8 mouse cellular contexts compared by ENCODE assay signal in the genomic region with DNA sequence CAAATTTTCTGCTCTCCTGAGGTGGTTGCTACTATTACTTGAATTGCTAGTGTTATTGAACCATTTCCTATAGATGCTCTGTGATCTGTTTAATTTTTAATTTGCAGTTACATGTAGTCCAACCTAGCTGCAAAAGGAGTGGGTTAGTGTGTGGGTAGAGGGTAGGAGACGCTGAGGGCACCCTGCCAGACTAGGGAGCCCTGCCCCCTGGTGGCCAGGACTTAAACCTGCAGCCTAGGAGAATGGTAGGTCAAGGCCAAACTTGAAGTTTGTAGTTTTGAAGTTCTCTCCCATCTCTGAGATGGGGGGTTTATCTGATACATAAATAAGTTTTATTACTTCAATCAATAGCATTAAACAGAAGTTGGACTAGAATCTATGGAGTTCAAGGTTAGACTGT. TPM values are rescaled to one million over a fixed set of nuclear protein-coding genes. Genes with fewer than 3 reads are reported as not detected.
DNase-seq lines count a peak whose midpoint lies in the region; ATAC-seq and TF ChIP-seq lines count a peak whose summit lies in the region.

No protein-coding gene starts in this region.

- H3K27ac ChIP-seq in hindbrain, embryonic 16.5 days (ENCODE audit: low read depth, low read length), result no peak overlapping the region
- H3K27ac ChIP-seq in lung, embryonic 16.5 days (ENCODE audit: low read length), result no peak overlapping the region
- H3K27ac ChIP-seq in small intestine, adult 2 months (ENCODE audit: insufficient read depth, low read depth, low read length), result no peak overlapping the region

- no peaks in the 10 kb centered on the region for H3K9me3 ChIP-seq in hindbrain, embryonic 16.5 days (ENCODE audit: control insufficient read depth, low read length)
- H3K9me3 ChIP-seq in lung, embryonic 16.5 days (ENCODE audit: control insufficient read depth, low read length), result no peaks in the 10 kb centered on the region

- peak; percentile 63 for DNase-seq in gastrocnemius, adult 18-20 months (ENCODE audit: low spot score)
- no peak for DNase-seq in gastrocnemius, adult 8-10 months (ENCODE audit: low spot score in 2 of 2)
- DNase-seq in brain, embryonic 14.5 days (ENCODE audit: low read depth), result peak; percentile 79

- TF ChIP-seq POLR2A in brain, embryonic 14.5 days (IDR thresholded peaks at IDR 0.05; ENCODE audit: borderline replicate concordance, extremely low read depth, insufficient read depth, insufficient read length, poor library complexity, severe bottlenecking), result no peak
- TF ChIP-seq POLR2A in small intestine, adult 2 months (IDR thresholded peaks at IDR 0.05; ENCODE audit: low read depth, low read length), result no peak

- no peaks in the 10 kb centered on the region for H3K79me3 ChIP-seq in C2C12 (ENCODE audit: low read depth)

- peaks cover 10% of the 10 kb centered on the region for H3K4me1 ChIP-seq in hindbrain, embryonic 16.5 days (ENCODE audit: control insufficient read depth, insufficient read depth, low read depth, low read length)
- no peaks in the 10 kb centered on the region for H3K4me1 ChIP-seq in lung, embryonic 16.5 days (replicated peaks; ENCODE audit: control insufficient read depth, insufficient read depth, low read length)
- no peaks in the 10 kb centered on the region for H3K4me1 ChIP-seq in small intestine, adult 2 months (ENCODE audit: control insufficient read depth, insufficient read depth, insufficient read length, low read length)

- H3K79me2 ChIP-seq in C2C12 (ENCODE audit: control insufficient read depth, insufficient read depth), result no peaks in the 10 kb centered on the region

- no peak overlapping the region for H3ac ChIP-seq in C2C12 (ENCODE audit: control insufficient read depth, insufficient read length, low read depth)

- peaks cover 67% of the 10 kb centered on the region for H3K27me3 ChIP-seq in C2C12 (ENCODE audit: control insufficient read depth, insufficient read depth, insufficient read length)
- no peaks in the 10 kb centered on the region for H3K27me3 ChIP-seq in hindbrain, embryonic 16.5 days (replicated peaks; ENCODE audit: control insufficient read depth, insufficient read depth, low read length)
- no peaks in the 10 kb centered on the region for H3K27me3 ChIP-seq in lung, embryonic 16.5 days (ENCODE audit: control insufficient read depth, insufficient read depth, low read depth, low read length)
- peaks cover 13% of the 10 kb centered on the region for H3K27me3 ChIP-seq in small intestine, adult 2 months (ENCODE audit: control insufficient read depth, insufficient read depth, low read length)

- ATAC-seq in erythroid progenitor cell, adult 5-6 weeks (replicated peaks; ENCODE audit: low FRiP score, poor library complexity, severe bottlenecking), result peak; percentile 68
- peak; percentile 58 for ATAC-seq in hindbrain, embryonic 16.5 days
- peak; percentile 71; the same call in 1 of the 2 replicates for ATAC-seq in lung, embryonic 16.5 days (ENCODE audit: low read depth)

- no peaks in the 10 kb centered on the region for H3K36me3 ChIP-seq in C2C12 (ENCODE audit: control insufficient read depth, insufficient read depth)
- no peaks in the 10 kb centered on the region for H3K36me3 ChIP-seq in hindbrain, embryonic 16.5 days (ENCODE audit: control insufficient read depth, insufficient read depth, low read length)
- no peaks in the 10 kb centered on the region for H3K36me3 ChIP-seq in lung, embryonic 16.5 days (ENCODE audit: control insufficient read depth, insufficient read depth, low read length)
- no peaks in the 10 kb centered on the region for H3K36me3 ChIP-seq in small intestine, adult 2 months (ENCODE audit: control insufficient read depth, insufficient read depth, low read length)

- H3K4me2 ChIP-seq in hindbrain, embryonic 16.5 days (ENCODE audit: low read length), result no peak overlapping the region
- H3K4me2 ChIP-seq in lung, embryonic 16.5 days (ENCODE audit: low read depth, low read length), result no peak overlapping the region

- TF ChIP-seq CTCF in C2C12 (IDR thresholded peaks at IDR 0.05; ENCODE audit: control insufficient read depth, insufficient read depth, insufficient read length), result peak; percentile 66
- TF ChIP-seq CTCF in brain, embryonic 14.5 days (IDR thresholded peaks at IDR 0.05; ENCODE audit: borderline replicate concordance, extremely low read depth, insufficient read depth, insufficient read length), result peak; percentile 94
- peak; percentile 80 for TF ChIP-seq CTCF in small intestine, adult 2 months (IDR thresholded peaks at IDR 0.05; ENCODE audit: extremely low read depth, insufficient read length, insufficient replicate concordance, low read depth, low read length)

- H3K9ac ChIP-seq in hindbrain, embryonic 16.5 days (ENCODE audit: low read depth, low read length), result no peak overlapping the region
- no peak overlapping the region for H3K9ac ChIP-seq in lung, embryonic 16.5 days (ENCODE audit: low read length)

- 0% methylated on average over 1 of the region's 1 CpGs for WGBS in hindbrain, embryonic 16.5 days
- 6% methylated on average over 1 of the region's 1 CpGs for WGBS in lung, embryonic 16.5 days
- 3% methylated on average over 1 of the region's 1 CpGs for WGBS in small intestine, adult 2 months

- no peak overlapping the region for H3K4me3 ChIP-seq in C2C12 (ENCODE audit: insufficient read depth, poor library complexity, severe bottlenecking)
- H3K4me3 ChIP-seq in hindbrain, embryonic 16.5 days (ENCODE audit: low read length), result no peak overlapping the region
- no peak overlapping the region for H3K4me3 ChIP-seq in lung, embryonic 16.5 days (ENCODE audit: low read length)
- no peak overlapping the region for H3K4me3 ChIP-seq in small intestine, adult 2 months (ENCODE audit: low read depth, low read length)

TF ChIP-seq in C2C12, 6 proteins besides CTCF, POLR2A, EP300 and RAD21:
- no peak for TF ChIP-seq CEBPB (IDR thresholded peaks at IDR 0.05; ENCODE audit: low read depth)
- no peak for TF ChIP-seq FOSL1 (IDR thresholded peaks at IDR 0.05; ENCODE audit: insufficient read depth, low read length, poor library complexity, severe bottlenecking)
- no peak for TF ChIP-seq MYOG (IDR thresholded peaks at IDR 0.05; ENCODE audit: control insufficient read depth, extremely low read depth, insufficient read length)
- TF ChIP-seq USF1 (IDR thresholded peaks at IDR 0.05; ENCODE audit: low read depth), result no peak
- no peak for TF ChIP-seq MYOD1 (IDR thresholded peaks at IDR 0.05; ENCODE audit: control insufficient read depth, insufficient read length, low read depth)
- no peak for TF ChIP-seq MAX (IDR thresholded peaks at IDR 0.05)

RNA-seq across cellular contexts. Expression of a gene that starts 16.5 kb away (rescaled TPM):
- under 1 TPM; 0.05 to 0.17 TPM for total RNA-seq in gastrocnemius, adult 18-20 months (2021)
- under 1 TPM in 2 of 4 experiments, not detected in 2; 0.04 to 0.05 TPM for total RNA-seq in gastrocnemius, adult 8-10 months (2022)
- polyA plus RNA-seq in C2C12 (2012; fragmentation: generic; extraction: Trizol), result not detected
- polyA plus RNA-seq in brain, embryonic 14.5 days (2012; rRNA removed), result 3.2 and 5.9 TPM in 2 replicates
- total RNA-seq in erythroid progenitor cell, adult 5-6 weeks (2015; ENCODE audit: low replicate concordance), result 8.8 and 13.0 TPM in 2 replicates
- 1.5 and 1.9 TPM in 2 replicates for total RNA-seq in erythroid progenitor cell, adult 5-6 weeks (2017; ENCODE audit: low replicate concordance)
- polyA plus RNA-seq in hindbrain, embryonic 16.5 days (2015; fragmentation: Nextera tagmentation; extraction: Ambion mirVana), result 3.5 and 3.9 TPM in 2 replicates
- polyA plus RNA-seq in lung, embryonic 16.5 days (2015; fragmentation: Nextera tagmentation; extraction: Ambion mirVana), result 0.15 and 0.20 TPM in 2 replicates
- 0.44 and 0.65 TPM in 2 replicates for polyA plus RNA-seq in small intestine, adult 2 months (2012; rRNA removed)

RNA-seq across cellular contexts. Expression of a gene that starts 18.8 kb away (rescaled TPM):
- total RNA-seq in gastrocnemius, adult 18-20 months (2021), result 1 to 10 TPM; 3.0 to 3.3 TPM
- total RNA-seq in gastrocnemius, adult 8-10 months (2022), result 1 to 10 TPM; 3.2 to 3.4 (median 3.2) TPM
- polyA plus RNA-seq in C2C12 (2012; fragmentation: generic; extraction: Trizol), result 3.8 TPM
- 9.4 and 9.8 TPM in 2 replicates for polyA plus RNA-seq in brain, embryonic 14.5 days (2012; rRNA removed)
- total RNA-seq in erythroid progenitor cell, adult 5-6 weeks (2015; ENCODE audit: low replicate concordance), result 10.9 and 11.9 TPM in 2 replicates
- total RNA-seq in erythroid progenitor cell, adult 5-6 weeks (2017; ENCODE audit: low replicate concordance), result 8.7 and 13.2 TPM in 2 replicates
- 3.1 and 3.9 TPM in 2 replicates for polyA plus RNA-seq in hindbrain, embryonic 16.5 days (2015; fragmentation: Nextera tagmentation; extraction: Ambion mirVana)
- polyA plus RNA-seq in lung, embryonic 16.5 days (2015; fragmentation: Nextera tagmentation; extraction: Ambion mirVana), result 5.0 and 6.2 TPM in 2 replicates
- polyA plus RNA-seq in small intestine, adult 2 months (2012; rRNA removed), result 3.5 and 4.8 TPM in 2 replicates

RNA-seq across cellular contexts. Expression of a gene that starts 28.4 kb away (rescaled TPM):
- not detected for total RNA-seq in gastrocnemius, adult 18-20 months (2021)
- not detected for total RNA-seq in gastrocnemius, adult 8-10 months (2022)
- 0.06 TPM for polyA plus RNA-seq in C2C12 (2012; fragmentation: generic; extraction: Trizol)
- 6.9 and 8.0 TPM in 2 replicates for polyA plus RNA-seq in brain, embryonic 14.5 days (2012; rRNA removed)
- not detected in 2 replicates for total RNA-seq in erythroid progenitor cell, adult 5-6 weeks (2015; ENCODE audit: low replicate concordance)
- 2.5 TPM in 1 of 2 replicates, not detected in the other for total RNA-seq in erythroid progenitor cell, adult 5-6 weeks (2017; ENCODE audit: low replicate concordance)
- 4.9 and 5.6 TPM in 2 replicates for polyA plus RNA-seq in hindbrain, embryonic 16.5 days (2015; fragmentation: Nextera tagmentation; extraction: Ambion mirVana)
- not detected in 2 replicates for polyA plus RNA-seq in lung, embryonic 16.5 days (2015; fragmentation: Nextera tagmentation; extraction: Ambion mirVana)
- 0.25 TPM in 1 of 2 replicates, not detected in the other for polyA plus RNA-seq in small intestine, adult 2 months (2012; rRNA removed)

RNA-seq across cellular contexts. Expression of a gene that starts 59.7 kb away (rescaled TPM):
- 1,000 to 10,000 TPM in 1 of 2 experiments, 100 to 1,000 TPM in 1; 896 to 1,049 TPM for total RNA-seq in gastrocnemius, adult 18-20 months (2021)
- 100 to 1,000 TPM; 819 to 944 (median 894) TPM for total RNA-seq in gastrocnemius, adult 8-10 months (2022)
- 0.76 TPM for polyA plus RNA-seq in C2C12 (2012; fragmentation: generic; extraction: Trizol)
- 51.5 and 82.9 TPM in 2 replicates for polyA plus RNA-seq in brain, embryonic 14.5 days (2012; rRNA removed)
- total RNA-seq in erythroid progenitor cell, adult 5-6 weeks (2015; ENCODE audit: low replicate concordance), result not detected in 2 replicates
- not detected in 2 replicates for total RNA-seq in erythroid progenitor cell, adult 5-6 weeks (2017; ENCODE audit: low replicate concordance)
- polyA plus RNA-seq in hindbrain, embryonic 16.5 days (2015; fragmentation: Nextera tagmentation; extraction: Ambion mirVana), result 96.7 and 102 TPM in 2 replicates
- polyA plus RNA-seq in lung, embryonic 16.5 days (2015; fragmentation: Nextera tagmentation; extraction: Ambion mirVana), result 6.2 and 6.7 TPM in 2 replicates
- 2.7 and 3.5 TPM in 2 replicates for polyA plus RNA-seq in small intestine, adult 2 months (2012; rRNA removed)

Comparison
In these comparisons a context has a peak if more than half of its experiments do, and no peak if none do; other contexts are left out.
1. DNase-seq: peak in gastrocnemius, adult 18-20 months (single experiment) and brain, embryonic 14.5 days (single experiment); none in gastrocnemius, adult 8-10 months (0 of 2).
2. Peak in every context shown above with its lines, with median percentiles within 50 percentile points of each other: CTCF ChIP-seq and ATAC-seq.